Mouse (Mus musculus) lung, embryonic 14.5 days (tissue): Measurements from ENCODE around the gene Galnt9. TPM values are rescaled to one million over a fixed set of nuclear protein-coding genes. Genes with fewer than 3 reads are reported as not detected.

Source experiments
- ATAC-seq: fragments of 200-750 bp; cut with Nextera tagmentation; 2 replicates; pipeline ENCODE4 v1.8.0; 2017; ENCODE audit warnings: mild to moderate bottlenecking, moderate TSS enrichment, moderate library complexity; ENCODE audit not compliant: insufficient read depth
- DNase-seq: peaks from one replicate; pipeline ENCODE4 v3.0.0-alpha.2; 2015
- H3K27ac ChIP-seq: fragments of 300-500 bp; sonication (generic); 2 replicates; pipeline ENCODE4 v1.5.1; 2014; ENCODE audit warnings: low read depth, mild to moderate bottlenecking, moderate library complexity
- H3K27me3 ChIP-seq: fragments of 300-500 bp; sonication (generic); 2 replicates; pipeline ENCODE4 v1.6.1; 2014; ENCODE audit warnings: low read length, control low read depth; ENCODE audit not compliant: insufficient read depth
- H3K36me3 ChIP-seq: fragments of 300-500 bp; sonication (generic); 2 replicates; pipeline ENCODE4 v1.6.1; 2014; ENCODE audit warnings: control low read depth; ENCODE audit not compliant: insufficient read depth
- H3K4me1 ChIP-seq: fragments of 300-500 bp; sonication (generic); 2 replicates; pipeline ENCODE4 v1.6.1; 2014; ENCODE audit warnings: antibody characterized with exemption, control low read depth; ENCODE audit not compliant: insufficient read depth
- H3K4me2 ChIP-seq: fragments of 300-500 bp; sonication (generic); 2 replicates; pipeline ENCODE4 v1.6.1; 2014; ENCODE audit warnings: mild to moderate bottlenecking
- H3K4me3 ChIP-seq: fragments of 300-500 bp; sonication (generic); 2 replicates; pipeline ENCODE4 v1.5.1; 2014; ENCODE audit warnings: low read depth, low read length
- H3K9ac ChIP-seq: fragments of 300-500 bp; sonication (generic); 2 replicates; pipeline ENCODE4 v1.6.1; 2014
- H3K9me3 ChIP-seq: fragments of 300-500 bp; sonication (generic); 2 replicates; pipeline ENCODE4 v1.6.1; 2016; ENCODE audit warnings: low read depth, low read length, control low read depth
- CTCF ChIP-seq: IDR thresholded peaks from 2 replicates; pipeline ENCODE4 v1.5.1; 2016; ENCODE audit warnings: antibody characterized with exemption, low read depth
- WGBS: fragments of 180-500 bp; shearing (Covaris S2); extraction: QIAGEN DNeasy Blood & Tissue Kit; methylation state at CpG from one replicate; pipeline ENCODE4 v1.1.7; 2014; 5-methylcytosine and 5-hydroxymethylcytosine counted together
- polyA plus RNA-seq: library from polyadenylated mRNA; unstranded; fragments of >200 nt; fragmentation: Nextera tagmentation; extraction: Ambion mirVana; gene quantifications from 2 replicates; pipeline ENCODE4 v1.2.1, GENCODE M21; 2014

Gene Galnt9
- polyA plus RNA-seq, 1 experiment from 2014 or later: not detected

- Histone ChIP-seq H3K27me3 (peaks cover 38% of the 10 kb centered on the region), H3K4me1 (no peaks in the 10 kb centered on the region), H3K36me3 (no peaks in the 10 kb centered on the region), H3K27ac (no peak overlapping the region), H3K4me2 (no peak overlapping the region), H3K4me3 (no peak overlapping the region), H3K9ac (no peak overlapping the region), H3K9me3 (no peaks in the 10 kb centered on the region)
- TF ChIP-seq CTCF: no peak
- WGBS: 65% methylated on average over 5 of the region's 5 CpGs
- no peak for ATAC-seq
- DNase-seq: no peak
Measured at GRCm38 (mm10) chr5:110546726-110547406, 2.7 kb downstream of the Galnt9 start.

- DNase-seq (no peak), ATAC-seq (no peak)
- no peaks in the 10 kb centered on the region for H3K36me3 ChIP-seq
- no peaks in the 10 kb centered on the region for H3K4me1 ChIP-seq
- peaks cover 27% of the 10 kb centered on the region for H3K27me3 ChIP-seq
- no peaks in the 10 kb centered on the region for H3K9me3 ChIP-seq
- no peak overlapping the region for H3K4me2 ChIP-seq
- TF ChIP-seq CTCF: no peak
- 48% methylated on average over 7 of the region's 7 CpGs for WGBS
- no peak overlapping the region for H3K9ac ChIP-seq
- H3K4me3 ChIP-seq: no peak overlapping the region
- H3K27ac ChIP-seq: no peak overlapping the region
Measured at GRCm38 (mm10) chr5:110548446-110548845, 4.3 kb downstream of the Galnt9 start.

GRCm38 (mm10) chr5:110550189-110550588 lies 6.0 kb downstream of the Galnt9 start:
- no peak for ATAC-seq
- no peak for DNase-seq
- 62% methylated on average over 2 of the region's 2 CpGs for WGBS
- Histone ChIP-seq H3K4me2 (no peak overlapping the region), H3K9ac (no peak overlapping the region), H3K36me3 (no peaks in the 10 kb centered on the region), H3K27me3 (peaks cover 9% of the 10 kb centered on the region), H3K4me3 (no peak overlapping the region), H3K9me3 (no peaks in the 10 kb centered on the region), H3K27ac (no peak overlapping the region), H3K4me1 (no peaks in the 10 kb centered on the region)
- TF ChIP-seq CTCF: no peak

DNA sequence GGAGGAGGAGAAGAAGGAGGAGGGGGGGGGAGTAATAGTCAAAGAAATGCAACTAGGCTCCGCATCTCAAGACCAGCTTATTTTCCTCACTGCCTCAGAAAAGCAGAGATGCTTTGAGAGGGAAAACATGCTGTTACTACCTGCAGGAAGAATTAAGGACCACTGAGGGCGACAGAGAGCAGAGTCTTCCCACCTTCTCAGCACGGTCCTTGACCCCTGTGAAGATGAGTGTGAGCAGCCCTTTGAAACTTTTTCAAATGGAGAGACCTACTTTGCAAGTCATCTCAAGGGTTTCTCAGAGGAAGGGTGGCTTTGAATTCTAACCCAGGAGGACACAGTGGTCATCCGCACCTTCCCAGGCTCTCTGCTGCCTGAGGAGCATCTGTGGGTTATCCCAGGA lies 6.7 kb downstream of the Galnt9 start:
- H3K4me3 ChIP-seq: no peak overlapping the region
- H3K4me1 ChIP-seq: no peaks in the 10 kb centered on the region
- ATAC-seq: no peak
- H3K27ac ChIP-seq: no peak overlapping the region
- no peaks in the 10 kb centered on the region for H3K36me3 ChIP-seq
- no peak overlapping the region for H3K9ac ChIP-seq
- no peaks in the 10 kb centered on the region for H3K9me3 ChIP-seq
- no peak overlapping the region for H3K4me2 ChIP-seq
- DNase-seq: no peak
- no peak for TF ChIP-seq CTCF
- 10% methylated on average over 4 of the region's 4 CpGs for WGBS
- H3K27me3 ChIP-seq: peaks cover 4% of the 10 kb centered on the region; the same call in 1 of the 2 replicates

GRCm38 (mm10) chr5:110552005-110552404 lies 7.8 kb downstream of the Galnt9 start:
- no peaks in the 10 kb centered on the region for H3K4me1 ChIP-seq
- no peaks in the 10 kb centered on the region for H3K9me3 ChIP-seq
- DNase-seq: no peak
- no peaks in the 10 kb centered on the region for H3K36me3 ChIP-seq
- no peak overlapping the region for H3K4me2 ChIP-seq
- ATAC-seq: no peak
- H3K9ac ChIP-seq: no peak overlapping the region
- TF ChIP-seq CTCF: no peak
- H3K4me3 ChIP-seq: no peak overlapping the region
- 67% methylated on average over 3 of the region's 3 CpGs for WGBS
- H3K27me3 ChIP-seq: no peaks in the 10 kb centered on the region
- H3K27ac ChIP-seq: no peak overlapping the region

DNA sequence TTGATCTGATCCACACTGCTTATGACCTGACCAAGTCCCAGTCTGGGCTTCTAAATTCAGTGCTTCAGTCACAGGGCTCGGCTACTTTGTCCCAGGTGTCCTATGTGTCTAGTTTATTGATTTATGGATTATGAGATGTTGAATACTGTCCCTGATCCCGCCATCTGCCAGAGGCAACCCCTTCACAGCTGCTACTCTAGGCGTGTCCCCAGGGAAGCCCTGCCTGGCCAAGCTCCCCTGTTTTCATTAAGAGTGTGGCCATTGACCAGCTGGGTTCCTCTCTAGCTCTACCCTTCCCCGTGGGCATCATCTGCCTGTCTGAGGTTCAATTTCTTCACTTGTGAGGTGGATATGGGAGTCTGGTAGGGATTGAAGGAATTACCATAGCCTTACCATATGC lies 9.2 kb downstream of the Galnt9 start:
- Histone ChIP-seq H3K4me3 (no peak overlapping the region), H3K27me3 (no peaks in the 10 kb centered on the region), H3K4me1 (no peaks in the 10 kb centered on the region), H3K27ac (no peak overlapping the region), H3K36me3 (no peaks in the 10 kb centered on the region), H3K9me3 (no peaks in the 10 kb centered on the region), H3K4me2 (no peak overlapping the region), H3K9ac (no peak overlapping the region)
- ATAC-seq (no peak), DNase-seq (no peak)
- TF ChIP-seq CTCF: no peak
- 67% methylated on average over 4 of the region's 4 CpGs for WGBS

DNA sequence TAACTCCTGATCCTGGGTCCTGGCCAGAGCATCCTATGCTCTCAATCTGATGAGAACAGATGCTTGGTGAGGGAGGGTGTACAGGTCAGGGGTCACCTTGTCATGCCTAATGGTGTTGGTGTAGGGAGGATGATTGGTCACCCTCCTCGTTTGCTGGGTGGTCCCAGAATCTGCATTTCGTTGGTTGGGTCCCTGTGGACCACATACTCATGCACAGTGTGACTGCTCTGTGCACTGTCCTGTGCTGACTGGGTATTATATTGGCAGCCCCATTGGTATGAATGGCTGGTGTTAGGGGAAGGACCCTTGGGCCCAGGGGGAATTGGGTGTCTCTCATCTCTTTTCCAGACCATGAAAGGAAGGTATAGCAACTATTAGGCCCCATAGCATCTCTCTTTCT lies 11.0 kb downstream of the Galnt9 start:
- Histone ChIP-seq H3K4me3 (no peak overlapping the region), H3K9ac (no peak overlapping the region), H3K4me2 (no peak overlapping the region), H3K9me3 (no peaks in the 10 kb centered on the region), H3K27ac (no peak overlapping the region), H3K4me1 (no peaks in the 10 kb centered on the region), H3K27me3 (no peaks in the 10 kb centered on the region), H3K36me3 (no peaks in the 10 kb centered on the region)
- WGBS: 47% methylated on average over 2 of the region's 2 CpGs
- DNase-seq (no peak), ATAC-seq (no peak)
- TF ChIP-seq CTCF: no peak
